Mouse (Mus musculus): Measurements from ENCODE around the gene Klf13.

The Klf13 gene

GRCm38 (mm10) chr7:63925413-63926360, 13.0 kb downstream of the Klf13 start:
- DNase-seq (ENCODE audit: low spot score in 2 of 2), result peak in 1 of 2 experiments; percentile 66

GRCm38 (mm10) chr7:63924747-63925412, 13.8 kb downstream of the Klf13 start:
- peak; percentile 65 to 80 for DNase-seq (ENCODE audit: low spot score in 2 of 2)

- DNase-seq (ENCODE audit: low spot score in 2 of 2), result no peak
Measured at GRCm38 (mm10) chr7:63924151-63924550, 14.6 kb downstream of the Klf13 start.

- DNase-seq (ENCODE audit: low spot score in 2 of 2), result no peak
Measured at GRCm38 (mm10) chr7:63922975-63923374, 15.7 kb downstream of the Klf13 start.

- DNase-seq (ENCODE audit: low spot score in 2 of 2), result no peak
Measured at GRCm38 (mm10) chr7:63922571-63922970, 16.1 kb downstream of the Klf13 start.

- DNase-seq (ENCODE audit: low spot score in 2 of 2), result no peak
Measured at GRCm38 (mm10) chr7:63921909-63922562, 16.7 kb downstream of the Klf13 start.

GRCm38 (mm10) chr7:63918771-63919768, 19.6 kb downstream of the Klf13 start:
- peak in 1 of 2 experiments; percentile 40 for DNase-seq (ENCODE audit: low spot score in 2 of 2)

GRCm38 (mm10) chr7:63917693-63918092, 21.0 kb downstream of the Klf13 start:
- peak in 1 of 2 experiments; percentile 69 for DNase-seq (ENCODE audit: low spot score in 2 of 2)

GRCm38 (mm10) chr7:63916268-63916907, 22.3 kb downstream of the Klf13 start, which contains the start of gene E030018B13Rik:
E030018B13Rik (plus strand) TSS chr7:63916857.
- no peak for DNase-seq (ENCODE audit: low spot score in 2 of 2)

- no peak for DNase-seq (ENCODE audit: low spot score in 2 of 2)
Measured at GRCm38 (mm10) chr7:63914891-63915290, 23.8 kb downstream of the Klf13 start.

GRCm38 (mm10) chr7:63913724-63914692, 24.7 kb downstream of the Klf13 start:
- no peak for DNase-seq (ENCODE audit: low spot score in 2 of 2)

- no peak for DNase-seq (ENCODE audit: low spot score in 2 of 2)
Measured at GRCm38 (mm10) chr7:63912924-63913723, 25.6 kb downstream of the Klf13 start.

- DNase-seq (ENCODE audit: low spot score in 2 of 2), result no peak
Measured at GRCm38 (mm10) chr7:63912234-63912810, 26.4 kb downstream of the Klf13 start.

GRCm38 (mm10) chr7:63911383-63912233, 27.1 kb downstream of the Klf13 start:
- DNase-seq (ENCODE audit: low spot score in 2 of 2), result peak in 1 of 2 experiments; percentile 79

- DNase-seq (ENCODE audit: low spot score in 2 of 2), result no peak
Measured at GRCm38 (mm10) chr7:63910912-63911311, 27.8 kb downstream of the Klf13 start.

GRCm38 (mm10) chr7:63910225-63910624, 28.5 kb downstream of the Klf13 start:
- DNase-seq (ENCODE audit: low spot score in 2 of 2), result no peak

Data from urinary bladder, postnatal 36 days (tissue).